In the genomic region with DNA sequence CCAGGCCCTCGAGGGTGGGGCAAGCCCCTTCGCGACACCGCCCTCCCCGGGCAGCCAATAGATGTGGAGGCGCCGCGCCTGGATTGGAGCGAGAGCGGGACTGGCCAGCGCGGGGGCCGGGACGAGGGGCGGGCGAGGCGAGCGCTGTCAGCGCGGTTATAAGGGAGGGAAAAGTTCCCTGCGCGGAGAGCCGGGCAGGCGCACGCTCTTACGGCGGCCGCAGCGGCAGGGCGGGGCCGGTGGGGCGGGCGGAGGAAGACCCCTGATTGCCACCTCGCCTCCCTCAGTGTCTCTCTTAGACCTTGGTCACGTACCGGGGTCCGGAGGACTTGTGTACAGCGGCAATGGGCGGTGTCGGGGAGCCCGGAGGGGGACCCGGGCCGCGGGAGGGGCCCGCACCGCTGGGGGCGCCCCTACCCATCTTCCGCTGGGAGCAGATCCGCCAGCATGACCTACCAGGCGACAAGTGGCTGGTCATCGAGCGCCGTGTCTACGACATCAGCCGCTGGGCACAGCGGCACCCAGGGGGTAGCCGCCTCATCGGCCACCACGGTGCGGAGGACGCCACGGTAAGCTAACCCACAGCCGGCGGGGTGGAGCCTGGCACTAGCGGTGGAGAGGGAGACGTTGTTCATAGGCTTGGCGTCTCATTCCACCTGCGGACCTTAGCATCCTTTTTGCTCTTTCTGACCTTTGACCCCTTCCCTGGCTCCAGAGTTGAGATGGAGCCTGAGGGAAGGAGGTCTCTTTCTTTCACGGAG, we compare ENCODE assay signal across 8 mouse cellular contexts. TPM values are rescaled to one million over a fixed set of nuclear protein-coding genes. Genes with fewer than 3 reads are reported as not detected.
DNase-seq lines count a peak whose midpoint lies in the region; ATAC-seq and TF ChIP-seq lines count a peak whose summit lies in the region.

A gene (plus strand): TSS at position 182 of the 761 bp plus-strand sequence.

- H3K79me2 ChIP-seq in heart, adult 2 months (replicated peaks; ENCODE audit: control insufficient read depth, insufficient read depth, low read length): no peaks in the 10 kb centered on the region

- no peaks in the 10 kb centered on the region for H3K9me3 ChIP-seq in embryonic facial prominence, embryonic 14.5 days (ENCODE audit: control insufficient read depth, low read length)
- no peaks in the 10 kb centered on the region for H3K9me3 ChIP-seq in limb, embryonic 14.5 days (ENCODE audit: control insufficient read depth, low read length)
- no peaks in the 10 kb centered on the region for H3K9me3 ChIP-seq in midbrain, embryonic 14.5 days (ENCODE audit: control insufficient read depth, low read length)

- peak; percentile 42 for TF ChIP-seq CTCF in heart, adult 2 months (IDR thresholded peaks at IDR 0.05)
- TF ChIP-seq CTCF in kidney, adult 2 months (conservative IDR thresholded peaks at IDR 0.05; ENCODE audit: insufficient read depth, insufficient read length, low read depth, low read length): no peak

- H3K36me3 ChIP-seq in embryonic facial prominence, embryonic 14.5 days (ENCODE audit: control insufficient read depth, insufficient read depth, low read length): no peaks in the 10 kb centered on the region
- H3K36me3 ChIP-seq in heart, adult 2 months (ENCODE audit: control insufficient read depth, insufficient read depth, low read length): no peaks in the 10 kb centered on the region
- H3K36me3 ChIP-seq in kidney, adult 2 months (ENCODE audit: control insufficient read depth, insufficient read depth, low read length): no peaks in the 10 kb centered on the region
- no peaks in the 10 kb centered on the region for H3K36me3 ChIP-seq in limb, embryonic 14.5 days (ENCODE audit: control insufficient read depth, insufficient read depth, low read length)
- no peaks in the 10 kb centered on the region for H3K36me3 ChIP-seq in midbrain, embryonic 14.5 days (ENCODE audit: control insufficient read depth, insufficient read depth, low read length)

- peaks cover 16% of the 10 kb centered on the region for H3K4me1 ChIP-seq in embryonic facial prominence, embryonic 14.5 days (ENCODE audit: control insufficient read depth, insufficient read depth, low read length)
- H3K4me1 ChIP-seq in heart, adult 2 months (ENCODE audit: control insufficient read depth, insufficient read depth, low read length): peaks cover 22% of the 10 kb centered on the region
- H3K4me1 ChIP-seq in kidney, adult 2 months (ENCODE audit: control insufficient read depth, insufficient read depth, low read length): peaks cover 48% of the 10 kb centered on the region
- H3K4me1 ChIP-seq in limb, embryonic 14.5 days (ENCODE audit: control insufficient read depth, insufficient read depth, low read length): peaks cover 23% of the 10 kb centered on the region
- H3K4me1 ChIP-seq in midbrain, embryonic 14.5 days (ENCODE audit: control insufficient read depth, insufficient read depth, low read length): peaks cover 9% of the 10 kb centered on the region

- H3K4me2 ChIP-seq in embryonic facial prominence, embryonic 14.5 days (ENCODE audit: low read depth, low read length): peak within 1 kb of the TSS; percentile 86
- peak within 1 kb of the TSS; percentile 96 for H3K4me2 ChIP-seq in limb, embryonic 14.5 days (replicated peaks; ENCODE audit: low read depth, low read length, severe bottlenecking)
- H3K4me2 ChIP-seq in midbrain, embryonic 14.5 days (ENCODE audit: low read length): peak within 1 kb of the TSS; percentile 97

- H3K9ac ChIP-seq in embryonic facial prominence, embryonic 14.5 days (ENCODE audit: low read depth, low read length): peak within 1 kb of the TSS; percentile 73
- peak within 1 kb of the TSS; percentile 76 for H3K9ac ChIP-seq in heart, adult 2 months (ENCODE audit: low read depth, low read length)
- peak within 1 kb of the TSS; percentile 69 for H3K9ac ChIP-seq in limb, embryonic 14.5 days (ENCODE audit: low read depth, low read length, severe bottlenecking)
- H3K9ac ChIP-seq in midbrain, embryonic 14.5 days (replicated peaks; ENCODE audit: low read length): peak within 1 kb of the TSS; percentile 66

- H3K27ac ChIP-seq in embryonic facial prominence, embryonic 14.5 days (replicated peaks; ENCODE audit: low read depth, low read length): peak within 1 kb of the TSS; percentile 44
- H3K27ac ChIP-seq in heart, adult 2 months: peak within 1 kb of the TSS; percentile 90
- peak within 1 kb of the TSS; percentile 68 for H3K27ac ChIP-seq in kidney, adult 2 months (ENCODE audit: insufficient read depth, low read depth, low read length)
- H3K27ac ChIP-seq in limb, embryonic 14.5 days (replicated peaks; ENCODE audit: low read depth, low read length): 0 out of 2 replicates have a peak within 1 kb of the TSS, but pooled peaks have one; percentile 26
- H3K27ac ChIP-seq in midbrain, embryonic 14.5 days (replicated peaks; ENCODE audit: low read depth, low read length): 0 out of 2 replicates have a peak within 1 kb of the TSS, but pooled peaks have one; percentile 20

- 0 out of 2 replicates have a peak, but pooled peaks have one; percentile 7 for TF ChIP-seq EP300 in heart, adult 2 months (IDR thresholded peaks at IDR 0.05; ENCODE audit: insufficient read depth, low read depth, low read length)

- peak; percentile 74 for ATAC-seq in cerebellum, adult (ENCODE audit: insufficient number of reproducible peaks, low FRiP score, low TSS enrichment)
- ATAC-seq in embryonic facial prominence, embryonic 14.5 days (ENCODE audit: low read depth): peak; percentile 92
- ATAC-seq in limb, embryonic 14.5 days (ENCODE audit: low FRiP score, low read depth): peak; percentile 88
- peak; percentile 85 for ATAC-seq in midbrain, embryonic 14.5 days (ENCODE audit: low FRiP score, low TSS enrichment)

- H3K4me3 ChIP-seq in embryonic facial prominence, embryonic 14.5 days (ENCODE audit: low read depth, low read length): peak within 1 kb of the TSS; percentile 68
- H3K4me3 ChIP-seq in heart, adult 2 months: peak within 1 kb of the TSS; percentile 68
- peak within 1 kb of the TSS; percentile 75 for H3K4me3 ChIP-seq in kidney, adult 2 months (ENCODE audit: insufficient read depth, low read depth, low read length)
- H3K4me3 ChIP-seq in limb, embryonic 14.5 days (replicated peaks; ENCODE audit: low read length): peak within 1 kb of the TSS; percentile 73
- H3K4me3 ChIP-seq in midbrain, embryonic 14.5 days (replicated peaks; ENCODE audit: low read depth, low read length): peak within 1 kb of the TSS; percentile 60

- peak; percentile 86 for TF ChIP-seq POLR2A in heart, adult 2 months (IDR thresholded peaks at IDR 0.05; ENCODE audit: insufficient read depth, low read depth, low read length)
- TF ChIP-seq POLR2A in kidney, adult 2 months (IDR thresholded peaks at IDR 0.05; ENCODE audit: low read depth, low read length): peak; percentile 75
- 0 out of 2 replicates have a peak, but pooled peaks have one; percentile 10 for TF ChIP-seq POLR2A in limb, embryonic 14.5 days (IDR thresholded peaks at IDR 0.05; ENCODE audit: borderline replicate concordance, extremely low read depth, insufficient read depth, insufficient read length)

- no peak for DNase-seq in cerebellum, adult 8-10 months
- DNase-seq in embryonic facial prominence, embryonic 14.5 days (ENCODE audit: low spot score): peak; percentile 90
- DNase-seq in heart, adult 2 months: peak; percentile 89 to 92
- peak; percentile 93 for DNase-seq in kidney, adult 2 months
- peak; percentile 81 for DNase-seq in limb, embryonic 14.5 days (ENCODE audit: low spot score)
- DNase-seq in midbrain, embryonic 14.5 days: peak; percentile 81
- DNase-seq in spleen, adult 18-20 months: peak; percentile 33 to 46

- under 1% methylated on average over 30 of the region's 69 CpGs for WGBS in embryonic facial prominence, embryonic 14.5 days
- under 1% methylated on average over 64 of the region's 69 CpGs for WGBS in heart, adult 2 months
- WGBS in kidney, adult 2 months: 2% methylated on average over 69 of the region's 69 CpGs
- under 1% methylated on average over 33 of the region's 69 CpGs for WGBS in limb, embryonic 14.5 days
- under 1% methylated on average over 65 of the region's 69 CpGs for WGBS in midbrain, embryonic 14.5 days

- intact Hi-C loops in heart, adult 2 months (cut with DNase I): loop anchor here (5.0 kb wide), 1 partner anchor 61 kb away; a partner anchor contains a TSS

- no peaks in the 10 kb centered on the region for H3K27me3 ChIP-seq in embryonic facial prominence, embryonic 14.5 days (replicated peaks; ENCODE audit: control insufficient read depth, insufficient read depth, low read length)
- no peaks in the 10 kb centered on the region for H3K27me3 ChIP-seq in heart, adult 2 months (ENCODE audit: control insufficient read depth, insufficient read depth, low read length)
- no peaks in the 10 kb centered on the region for H3K27me3 ChIP-seq in kidney, adult 2 months (replicated peaks; ENCODE audit: control insufficient read depth, insufficient read depth, low read length)
- no peaks in the 10 kb centered on the region for H3K27me3 ChIP-seq in limb, embryonic 14.5 days (ENCODE audit: control insufficient read depth, insufficient read depth, low read length)
- no peaks in the 10 kb centered on the region for H3K27me3 ChIP-seq in midbrain, embryonic 14.5 days (ENCODE audit: control insufficient read depth, insufficient read depth, low read length)

RNA-seq across cellular contexts. Expression of the gene that starts here (rescaled TPM):
- polyA plus RNA-seq in embryonic facial prominence, embryonic 14.5 days (2014; fragmentation: Nextera tagmentation; extraction: Ambion mirVana): 15.6 and 20.9 TPM in 2 replicates
- total RNA-seq in heart, adult 2 months (2021): 10 to 100 TPM; 29.7 to 33.7 TPM
- 104 and 135 TPM in 2 replicates for polyA plus RNA-seq in heart, adult 2 months (2012; rRNA removed)
- 382 and 459 TPM in 2 replicates for polyA plus RNA-seq in kidney, adult 2 months (2012; rRNA removed)
- 40.8 and 57.7 TPM in 2 replicates for polyA plus RNA-seq in limb, embryonic 14.5 days (2012; rRNA removed)
- polyA plus RNA-seq in limb, embryonic 14.5 days (2014; fragmentation: Nextera tagmentation; extraction: Ambion mirVana): 10.6 and 11.5 TPM in 2 replicates
- polyA plus RNA-seq in midbrain, embryonic 14.5 days (2014; fragmentation: Nextera tagmentation; extraction: Ambion mirVana): 15.4 and 17.8 TPM in 2 replicates

Comparison
In these comparisons a context has a peak if more than half of its experiments do, and no peak if none do; other contexts are left out.
1. H3K27ac ChIP-seq: peak in every context shown above with its lines; median percentile 90 in heart, adult 2 months; 68 in kidney, adult 2 months; 44 in embryonic facial prominence, embryonic 14.5 days; 26 in limb, embryonic 14.5 days; 20 in midbrain, embryonic 14.5 days.
2. POLR2A ChIP-seq: peak in every context shown above with its lines; median percentile 86 in heart, adult 2 months; 75 in kidney, adult 2 months; 10 in limb, embryonic 14.5 days.